Mouse (Mus musculus) megakaryocyte, embryonic 14.5 days (primary cell): ENCODE measurements at regions not wholly inside any gene's neighbourhood (a gene's known extent, or its start where the extent isn't known, plus 50 kb on each side); places are given as distances from the start of the nearest gene placed in this dataset.

Experiments used
- FLI1 ChIP-seq: IDR thresholded peaks from 2 replicates; pipeline ENCODE4 v1.6.1; 2012; ENCODE audit warnings: low read length, inconsistent platforms, mixed read lengths
- GATA1 ChIP-seq: IDR thresholded peaks from 3 replicates; pipeline ENCODE4 v1.6.1; 2012; ENCODE audit warnings: mixed read lengths, low read length, inconsistent platforms, borderline replicate concordance

- no peak for TF ChIP-seq FLI1
- TF ChIP-seq GATA1, result no peak
Observed at GRCm38 (mm10) chr16:95640670-95641069, 54.3 kb upstream of the Erg start.
